Mouse (Mus musculus) limb, embryonic 12.5 days (tissue): ENCODE data around the gene Podxl2. TPM values are rescaled to one million over a fixed set of nuclear protein-coding genes. Genes with fewer than 3 reads are reported as not detected.

ENCODE experiments used
- ATAC-seq: fragments of 200-750 bp; cut with Nextera tagmentation; 2 replicates; pipeline ENCODE4 v1.8.0; 2017; ENCODE audit warnings: low read depth, moderate TSS enrichment; ENCODE audit not compliant: insufficient number of reproducible peaks, insufficient read depth, low FRiP score, low TSS enrichment
- H3K27ac ChIP-seq: fragments of 300-500 bp; sonication (generic); 2 replicates; pipeline ENCODE4 v1.5.1; 2016; ENCODE audit warnings: mild to moderate bottlenecking, moderate library complexity
- H3K27me3 ChIP-seq: fragments of 300-500 bp; sonication (generic); 2 replicates; pipeline ENCODE4 v1.6.1; 2016; ENCODE audit warnings: mild to moderate bottlenecking, moderate library complexity
- H3K36me3 ChIP-seq: fragments of 300-500 bp; sonication (generic); 2 replicates; pipeline ENCODE4 v1.6.1; 2016; ENCODE audit warnings: mild to moderate bottlenecking, moderate library complexity
- H3K4me1 ChIP-seq: fragments of 300-500 bp; sonication (generic); replicated peaks from 2 replicates; pipeline ENCODE4 v1.6.1; 2016
- H3K4me2 ChIP-seq: fragments of 300-500 bp; sonication (generic); 2 replicates; pipeline ENCODE4 v1.6.1; 2016; ENCODE audit warnings: mild to moderate bottlenecking, moderate library complexity
- H3K4me3 ChIP-seq: fragments of 300-500 bp; sonication (generic); replicated peaks from 2 replicates; pipeline ENCODE4 v1.5.1; 2016; ENCODE audit warnings: mild to moderate bottlenecking
- H3K9ac ChIP-seq: fragments of 300-500 bp; sonication (generic); replicated peaks from 2 replicates; pipeline ENCODE4 v1.6.1; 2016; ENCODE audit warnings: mild to moderate bottlenecking, moderate library complexity
- H3K9me3 ChIP-seq: fragments of 300-500 bp; sonication (generic); 2 replicates; pipeline ENCODE4 v1.6.1; 2016; ENCODE audit warnings: mild to moderate bottlenecking, moderate library complexity
- WGBS: fragments of 180-500 bp; shearing (Covaris S2); methylation state at CpG from one replicate; pipeline ENCODE4 v1.1.7; 2016; 5-methylcytosine and 5-hydroxymethylcytosine counted together
- polyA plus RNA-seq: library from polyadenylated mRNA; unstranded; fragments of >200 nt; fragmentation: Nextera tagmentation; extraction: Ambion mirVana; gene quantifications from 2 replicates; pipeline ENCODE4 v1.2.1, GENCODE M21; 2016

Podxl2 gene
- polyA plus RNA-seq, 1 experiment from 2014 or later, result 93.5 TPM

DNA sequence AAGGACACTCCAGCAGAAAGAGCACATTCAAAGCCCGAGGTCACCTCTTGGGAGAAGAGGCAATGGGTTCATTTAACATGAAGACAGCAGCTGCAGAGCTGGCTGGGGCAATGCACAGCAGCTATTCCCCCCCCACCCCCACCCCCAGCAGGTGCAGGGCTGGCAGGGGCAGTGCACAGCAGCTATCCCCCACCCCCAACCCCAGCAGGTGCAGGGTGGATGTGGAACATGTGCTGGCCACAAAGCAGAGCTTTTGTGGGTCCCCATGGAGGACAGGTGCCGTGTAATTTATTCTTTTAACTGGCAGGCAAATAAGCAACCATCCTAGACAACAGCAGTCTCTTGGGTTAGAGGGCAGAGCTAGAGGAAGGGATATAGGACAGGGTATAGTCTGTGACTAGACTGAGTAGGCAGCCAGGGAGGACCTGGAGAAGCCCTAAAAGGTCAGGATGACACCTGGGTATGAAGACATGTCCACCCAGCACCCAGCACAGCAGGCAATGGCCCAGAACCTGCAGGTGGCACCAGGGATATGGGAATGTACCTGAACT, 11.6 kb upstream of the Podxl2 start:
- Histone ChIP-seq H3K9me3 (no peaks in the 10 kb centered on the region), H3K27me3 (no peaks in the 10 kb centered on the region), H3K4me2 (no peak overlapping the region), H3K4me3 (no peak overlapping the region), H3K9ac (no peak overlapping the region), H3K27ac (no peak overlapping the region), H3K36me3 (peaks cover 100% of the 10 kb centered on the region), H3K4me1 (no peaks in the 10 kb centered on the region)
- WGBS, result 87% methylated on average over 2 of the region's 2 CpGs
- ATAC-seq, result no peak

GRCm38 (mm10) chr6:88885644-88886416, 11.0 kb upstream of the Podxl2 start:
- Histone ChIP-seq H3K4me2 (no peak overlapping the region), H3K27ac (no peak overlapping the region), H3K27me3 (no peaks in the 10 kb centered on the region), H3K36me3 (peaks cover 100% of the 10 kb centered on the region), H3K9me3 (no peaks in the 10 kb centered on the region), H3K9ac (no peak overlapping the region), H3K4me1 (no peaks in the 10 kb centered on the region), H3K4me3 (no peak overlapping the region)
- WGBS, result 90% methylated on average over 12 of the region's 12 CpGs
- no peak for ATAC-seq

- H3K27ac ChIP-seq, result no peak overlapping the region
- peaks cover 94% of the 10 kb centered on the region for H3K36me3 ChIP-seq
- no peak overlapping the region for H3K4me3 ChIP-seq
- no peaks in the 10 kb centered on the region for H3K27me3 ChIP-seq
- H3K9me3 ChIP-seq, result no peaks in the 10 kb centered on the region
- no peak overlapping the region for H3K4me2 ChIP-seq
- H3K4me1 ChIP-seq, result no peaks in the 10 kb centered on the region
- H3K9ac ChIP-seq, result no peak overlapping the region
- WGBS, result 94% methylated on average over 17 of the region's 17 CpGs
- no peak for ATAC-seq
Measured at GRCm38 (mm10) chr6:88884690-88885089, 9.8 kb upstream of the Podxl2 start.

- Histone ChIP-seq H3K9ac (no peak overlapping the region), H3K27me3 (no peaks in the 10 kb centered on the region), H3K36me3 (peaks cover 89% of the 10 kb centered on the region), H3K4me3 (no peak overlapping the region), H3K27ac (no peak overlapping the region), H3K9me3 (no peaks in the 10 kb centered on the region), H3K4me2 (no peak overlapping the region), H3K4me1 (no peaks in the 10 kb centered on the region)
- WGBS, result 88% methylated on average over 10 of the region's 10 CpGs
- no peak for ATAC-seq
Measured at GRCm38 (mm10) chr6:88884195-88884594, 9.4 kb upstream of the Podxl2 start.

GRCm38 (mm10) chr6:88881334-88881733, 6.5 kb upstream of the Podxl2 start:
- Histone ChIP-seq H3K36me3 (peaks cover 61% of the 10 kb centered on the region), H3K9ac (no peak overlapping the region), H3K9me3 (no peaks in the 10 kb centered on the region), H3K4me3 (no peak overlapping the region), H3K27ac (no peak overlapping the region), H3K27me3 (no peaks in the 10 kb centered on the region), H3K4me1 (no peaks in the 10 kb centered on the region), H3K4me2 (no peak overlapping the region)
- 83% methylated on average over 7 of the region's 7 CpGs for WGBS
- no peak for ATAC-seq

GRCm38 (mm10) chr6:88879471-88879870, 4.6 kb upstream of the Podxl2 start:
- no peak overlapping the region for H3K9ac ChIP-seq
- H3K27ac ChIP-seq, result no peak overlapping the region
- no peaks in the 10 kb centered on the region; the same call in none of the 2 replicates for H3K27me3 ChIP-seq
- 68% methylated on average over 4 of the region's 4 CpGs for WGBS
- H3K4me2 ChIP-seq, result no peak overlapping the region
- no peaks in the 10 kb centered on the region for H3K9me3 ChIP-seq
- H3K4me1 ChIP-seq, result 0 out of 2 replicates have a peak, but pooled peaks cover 2% of the 10 kb centered on the region
- ATAC-seq, result no peak
- H3K36me3 ChIP-seq, result peaks cover 42% of the 10 kb centered on the region
- no peak overlapping the region for H3K4me3 ChIP-seq

- WGBS, result 3% methylated on average over 61 of the region's 74 CpGs
- Histone ChIP-seq H3K4me1 (peaks cover 26% of the 10 kb centered on the region), H3K9ac (peak overlapping the region; percentile 91), H3K4me2 (peak overlapping the region; percentile 96), H3K27ac (no peak overlapping the region), H3K4me3 (peak overlapping the region; percentile 88), H3K36me3 (no peaks in the 10 kb centered on the region), H3K9me3 (no peaks in the 10 kb centered on the region), H3K27me3 (peaks cover 14% of the 10 kb centered on the region)
- peak; percentile 52 for ATAC-seq
Measured at GRCm38 (mm10) chr6:88873965-88874867, 628 bp downstream of the Podxl2 start.

- H3K4me3 ChIP-seq, result no peak overlapping the region
- no peaks in the 10 kb centered on the region for H3K9me3 ChIP-seq
- 41% methylated on average over 7 of the region's 7 CpGs for WGBS
- no peak overlapping the region for H3K27ac ChIP-seq
- H3K27me3 ChIP-seq, result peaks cover 14% of the 10 kb centered on the region
- peak overlapping the region; percentile 96 for H3K4me2 ChIP-seq
- no peak overlapping the region for H3K9ac ChIP-seq
- H3K4me1 ChIP-seq, result peaks cover 26% of the 10 kb centered on the region
- H3K36me3 ChIP-seq, result no peaks in the 10 kb centered on the region
- ATAC-seq, result no peak
Measured at GRCm38 (mm10) chr6:88872811-88873210, 2.0 kb downstream of the Podxl2 start.

DNA sequence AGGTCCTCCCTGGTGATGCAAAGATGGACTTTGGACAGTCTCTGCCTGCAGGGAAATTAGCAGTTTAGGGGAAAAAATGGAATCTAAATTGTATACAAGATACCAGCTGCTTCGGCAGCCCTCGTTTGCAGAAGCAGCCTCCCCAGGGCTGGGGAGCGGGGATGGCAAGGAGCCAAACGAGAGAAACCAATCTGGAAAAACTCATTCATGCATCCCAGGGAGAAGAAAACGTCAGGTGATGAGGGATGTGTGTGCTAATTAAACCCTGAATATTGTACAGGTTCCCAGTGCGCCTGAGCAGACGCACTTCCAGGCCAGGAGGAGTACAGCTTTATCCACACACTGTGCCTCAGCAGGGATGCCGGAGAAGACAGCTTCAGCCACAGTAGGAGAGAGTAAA, 3.3 kb downstream of the Podxl2 start:
- Histone ChIP-seq H3K27me3 (peaks cover 14% of the 10 kb centered on the region), H3K4me2 (no peak overlapping the region), H3K9ac (no peak overlapping the region), H3K4me1 (peaks cover 26% of the 10 kb centered on the region), H3K27ac (no peak overlapping the region), H3K9me3 (no peaks in the 10 kb centered on the region), H3K36me3 (no peaks in the 10 kb centered on the region), H3K4me3 (no peak overlapping the region)
- WGBS, result 51% methylated on average over 8 of the region's 8 CpGs
- no peak for ATAC-seq

DNA sequence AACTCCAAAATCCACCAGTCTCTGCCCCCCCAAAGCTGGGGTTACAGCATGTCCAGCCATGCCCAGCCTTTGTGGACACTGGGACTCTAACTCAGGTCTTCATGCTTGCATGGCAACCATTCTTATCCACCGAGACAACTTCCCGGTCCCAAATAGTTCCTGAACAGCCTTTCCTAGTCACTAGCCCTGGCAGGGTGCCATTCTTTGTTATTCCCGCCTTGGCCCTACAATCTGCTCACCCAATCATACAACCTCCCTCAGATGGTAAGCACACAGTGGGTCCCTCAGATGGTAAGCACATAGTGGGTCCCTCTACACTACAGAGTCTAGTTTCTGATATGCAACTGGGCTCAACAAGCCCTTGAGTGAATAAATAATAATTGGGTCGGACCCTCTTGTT, 4.2 kb downstream of the Podxl2 start:
- Histone ChIP-seq H3K27me3 (peaks cover 14% of the 10 kb centered on the region), H3K27ac (no peak overlapping the region), H3K36me3 (no peaks in the 10 kb centered on the region), H3K9me3 (no peaks in the 10 kb centered on the region), H3K4me1 (peaks cover 26% of the 10 kb centered on the region), H3K4me3 (no peak overlapping the region), H3K9ac (no peak overlapping the region), H3K4me2 (no peak overlapping the region)
- WGBS, result 74% methylated on average over 4 of the region's 4 CpGs
- no peak for ATAC-seq

DNA sequence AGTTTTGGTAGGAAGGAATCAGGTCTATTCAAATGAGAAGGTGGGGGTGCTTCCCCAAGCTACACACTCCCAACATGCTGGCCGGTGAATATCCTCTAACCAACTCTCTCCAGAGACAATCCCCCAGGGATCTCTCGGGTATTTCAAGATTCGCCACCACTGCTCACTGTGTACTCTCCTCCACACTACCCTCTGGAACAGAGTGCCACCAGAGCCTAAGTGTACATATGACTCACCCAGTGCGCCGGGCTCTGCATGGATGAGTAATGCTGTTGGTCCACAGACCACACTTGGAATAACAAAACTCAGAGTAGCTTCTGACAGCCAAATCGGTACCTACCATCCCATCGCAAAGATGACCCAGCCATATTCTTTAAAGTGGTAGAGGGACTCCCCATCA, 5.4 kb downstream of the Podxl2 start:
- Histone ChIP-seq H3K27ac (no peak overlapping the region), H3K4me1 (peaks cover 24% of the 10 kb centered on the region), H3K27me3 (peaks cover 14% of the 10 kb centered on the region), H3K36me3 (peaks cover 7% of the 10 kb centered on the region), H3K4me2 (no peak overlapping the region), H3K9me3 (no peaks in the 10 kb centered on the region), H3K4me3 (no peak overlapping the region), H3K9ac (no peak overlapping the region)
- WGBS, result 89% methylated on average over 7 of the region's 7 CpGs
- ATAC-seq, result no peak
